Mouse (Mus musculus): ENCODE data around the gene Ogfod3. TPM values are rescaled to one million over a fixed set of nuclear protein-coding genes. Genes with fewer than 3 reads are reported as not detected.

Ogfod3 gene
- polyA plus RNA-seq (2016; fragmentation: Nextera tagmentation; extraction: Ambion mirVana) = 23.8 and 25.9 TPM in 2 replicates

DNA sequence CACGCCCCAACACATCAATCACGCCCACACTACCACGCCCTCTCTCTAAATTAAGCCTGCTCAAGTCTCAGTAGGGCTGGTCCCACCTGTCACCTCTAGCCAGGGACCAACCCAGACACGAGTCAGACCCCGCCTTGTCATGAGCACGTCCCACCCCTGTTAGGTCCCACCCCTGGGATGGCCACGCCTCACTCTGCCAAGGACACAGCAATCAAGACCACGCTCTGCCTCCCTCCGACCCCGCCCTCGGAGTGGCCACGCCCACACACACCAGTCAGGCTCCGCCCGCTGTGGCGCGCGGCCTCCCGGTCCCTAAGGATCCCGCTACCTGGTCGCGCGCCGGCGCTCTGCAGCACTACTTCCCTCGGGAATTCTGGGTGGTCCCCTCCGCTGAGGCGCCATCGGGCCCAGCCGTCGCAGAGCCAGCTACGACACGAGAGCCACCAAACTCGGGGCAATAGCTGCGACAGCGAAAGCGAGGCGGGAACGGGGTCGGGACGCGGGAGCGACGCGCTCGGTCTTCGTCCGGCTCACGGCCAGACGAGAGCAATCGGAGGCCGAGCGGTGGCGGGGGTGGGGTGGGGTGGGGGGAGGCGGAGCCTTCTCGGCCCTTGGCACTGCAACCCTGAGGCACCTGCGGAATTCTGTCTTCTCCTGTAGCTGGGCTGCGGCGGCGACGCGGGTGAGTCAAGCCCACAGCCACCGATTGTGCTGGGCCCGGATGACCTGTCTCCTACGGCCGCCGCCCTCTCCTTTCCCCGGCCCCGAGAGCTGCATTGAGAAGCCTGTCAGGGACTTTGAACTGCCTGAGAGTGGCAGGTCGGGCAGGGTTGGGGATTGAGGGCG, at the start of gene Ogfod3, which contains the start of gene Hexdc:
Ogfod3 (minus strand) TSS at position 551 of the 846 bp plus-strand sequence.
Hexdc (plus strand) TSS at position 273 of the 846 bp plus-strand sequence.
- Histone ChIP-seq H3K27me3 (ENCODE audit: low read depth, poor library complexity, severe bottlenecking) (no peaks in the 10 kb centered on the region), H3K9me3 (replicated peaks) (no peaks in the 10 kb centered on the region), H3K4me3 (peak within 1 kb of the TSS; percentile 83), H3K4me1 (peaks cover 19% of the 10 kb centered on the region), H3K36me3 (peaks cover 19% of the 10 kb centered on the region), H3K27ac (replicated peaks) (peak within 1 kb of the TSS; percentile 93)
- WGBS = under 1% methylated on average over 70 of the region's 70 CpGs
- peak; percentile 97 for DNase-seq (ENCODE audit: low spot score)

DNA sequence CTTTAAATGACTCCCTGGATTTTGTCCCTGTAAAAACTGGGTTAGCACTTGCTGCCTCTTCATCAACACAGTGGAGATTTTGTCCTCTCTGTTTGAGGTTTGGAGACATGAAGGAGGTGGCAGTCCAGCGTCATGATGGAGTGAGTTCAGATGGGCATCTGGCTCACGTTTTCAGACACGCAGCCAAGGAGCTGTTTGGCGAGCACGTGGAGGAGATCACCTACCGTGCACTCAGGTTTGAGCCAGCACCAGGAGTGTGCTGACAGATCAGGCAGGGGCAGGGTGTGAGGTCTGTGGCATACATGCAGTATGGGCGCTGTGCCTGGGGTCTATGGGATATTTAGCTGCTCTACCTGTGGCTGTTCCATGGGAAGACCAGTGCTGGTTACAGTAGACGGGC, 45.7 kb upstream of the Ogfod3 start:
- Histone ChIP-seq H3K4me1 (no peaks in the 10 kb centered on the region), H3K9me3 (replicated peaks) (no peaks in the 10 kb centered on the region), H3K27ac (replicated peaks) (no peak overlapping the region), H3K36me3 (peaks cover 98% of the 10 kb centered on the region), H3K27me3 (ENCODE audit: low read depth, poor library complexity, severe bottlenecking) (no peaks in the 10 kb centered on the region), H3K4me3 (no peak overlapping the region)
- WGBS = 92% methylated on average over 8 of the region's 8 CpGs
- no peak for DNase-seq (ENCODE audit: low spot score)

DNA sequence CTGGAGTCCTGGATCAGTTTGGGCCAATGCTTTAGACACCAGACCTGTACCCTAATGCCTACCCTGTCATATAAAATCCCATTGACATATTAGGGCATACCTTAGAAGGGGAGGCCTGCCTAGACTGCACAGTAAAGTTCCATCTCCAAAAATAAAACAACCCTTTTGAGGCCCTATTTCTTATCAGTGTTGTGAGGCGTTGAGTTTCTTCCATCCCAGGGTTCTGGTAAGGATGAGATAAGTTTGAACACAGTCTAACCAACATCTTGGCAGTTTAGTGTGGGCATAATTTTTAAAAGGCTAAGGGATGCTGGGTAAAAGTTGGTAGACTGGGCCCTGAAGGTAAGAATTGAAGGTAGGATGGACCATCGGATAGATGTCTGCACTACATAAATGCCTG, 35.2 kb upstream of the Ogfod3 start:
- DNase-seq (ENCODE audit: low spot score) = no peak
- Histone ChIP-seq H3K27ac (replicated peaks) (no peak overlapping the region), H3K36me3 (peaks cover 58% of the 10 kb centered on the region), H3K4me1 (peaks cover 31% of the 10 kb centered on the region), H3K9me3 (replicated peaks) (no peaks in the 10 kb centered on the region), H3K27me3 (ENCODE audit: low read depth, poor library complexity, severe bottlenecking) (no peaks in the 10 kb centered on the region), H3K4me3 (no peak overlapping the region)
- WGBS = 94% methylated on average over 2 of the region's 2 CpGs

DNA sequence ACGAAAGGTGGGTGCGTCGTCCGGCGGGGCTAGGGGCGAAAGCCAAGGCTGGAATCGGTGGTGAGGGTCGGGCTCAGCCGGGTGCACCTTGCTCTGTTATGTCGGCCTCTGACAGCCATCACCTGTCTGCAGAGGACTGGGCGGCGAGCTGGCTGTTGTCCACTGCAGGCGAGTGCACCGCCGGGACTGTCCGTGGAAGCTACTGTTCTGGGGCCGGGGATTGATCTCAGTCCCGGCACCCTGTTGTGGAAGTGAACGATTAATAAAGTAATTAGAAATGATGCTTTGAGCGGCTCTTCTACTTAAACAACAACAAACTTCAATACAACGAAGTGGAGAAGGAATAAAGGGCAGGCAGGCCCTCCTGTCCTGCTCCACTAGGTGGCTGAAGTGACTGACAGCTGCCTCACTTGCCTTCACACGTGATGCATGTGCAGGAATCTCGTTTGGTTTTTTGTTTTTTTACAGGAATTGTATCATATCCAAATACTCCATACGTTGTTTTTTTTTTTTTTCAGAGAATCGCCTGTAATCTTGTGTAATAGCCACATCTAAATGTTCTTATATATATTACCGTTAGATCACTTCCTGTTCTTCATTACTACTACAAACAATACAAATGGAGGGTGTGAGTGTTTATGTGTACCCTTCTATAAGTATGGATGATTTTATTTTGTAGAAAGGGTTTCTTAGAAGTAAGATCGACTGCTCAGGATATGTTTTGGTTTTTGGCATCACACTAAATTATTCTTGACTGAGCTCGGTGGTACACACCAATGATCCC, 33.0 kb upstream of the Ogfod3 start:
- H3K36me3 ChIP-seq = peaks cover 38% of the 10 kb centered on the region
- WGBS = 7% methylated on average over 28 of the region's 28 CpGs
- H3K27ac ChIP-seq (replicated peaks) = peak overlapping the region; percentile 98
- peaks cover 31% of the 10 kb centered on the region for H3K4me1 ChIP-seq
- peak overlapping the region; percentile 80 for H3K4me3 ChIP-seq
- no peaks in the 10 kb centered on the region for H3K27me3 ChIP-seq (ENCODE audit: low read depth, poor library complexity, severe bottlenecking)
- no peaks in the 10 kb centered on the region for H3K9me3 ChIP-seq (replicated peaks)
- no peak for DNase-seq (ENCODE audit: low spot score)

DNA sequence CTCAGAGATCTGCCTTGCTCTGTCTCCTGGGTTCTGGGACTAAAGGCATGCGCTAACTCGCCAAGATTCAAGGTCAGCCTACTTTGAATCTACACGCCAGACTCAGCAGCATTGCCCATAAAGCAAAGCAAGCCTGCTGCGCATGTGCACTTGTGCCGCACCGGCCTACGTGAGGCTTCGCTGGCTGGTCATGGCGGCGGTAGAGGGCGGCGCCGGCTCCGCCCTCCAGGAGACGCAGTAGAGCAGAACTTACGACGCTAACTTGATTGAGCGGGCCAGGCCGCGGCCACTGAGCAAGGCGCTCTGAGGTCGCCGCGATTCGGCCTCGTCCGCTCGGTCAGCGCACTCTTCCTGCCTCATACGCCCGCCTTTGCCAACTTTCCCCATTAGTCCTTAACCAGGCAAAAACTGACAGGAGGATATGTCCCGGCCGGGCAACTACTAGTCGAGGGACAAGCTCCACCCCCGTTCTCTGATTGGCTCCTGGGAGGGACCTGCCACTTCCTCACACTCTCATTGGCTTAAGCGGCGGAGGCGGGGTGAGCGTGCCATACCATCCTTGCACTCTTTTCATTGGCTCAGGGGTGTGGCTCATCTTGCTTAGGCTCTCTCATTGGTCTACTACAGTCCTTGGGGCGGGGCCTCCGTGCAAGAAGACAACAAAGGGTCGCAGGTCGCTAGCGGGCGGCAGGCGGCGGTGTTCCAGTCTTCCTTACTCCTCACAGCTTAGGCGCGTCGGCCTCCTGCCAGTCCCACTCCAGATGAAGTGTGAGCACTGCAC, 32.2 kb upstream of the Ogfod3 start, which contains the start of gene Narf:
Narf (plus strand) TSS at position 690 of the 781 bp plus-strand sequence.
- Histone ChIP-seq H3K9me3 (replicated peaks) (no peaks in the 10 kb centered on the region), H3K4me1 (peaks cover 32% of the 10 kb centered on the region), H3K27ac (replicated peaks) (peak within 1 kb of the TSS; percentile 98), H3K36me3 (peaks cover 30% of the 10 kb centered on the region), H3K4me3 (peak within 1 kb of the TSS; percentile 80), H3K27me3 (ENCODE audit: low read depth, poor library complexity, severe bottlenecking) (no peaks in the 10 kb centered on the region)
- DNase-seq (ENCODE audit: low spot score) = peak; percentile 99
- WGBS = under 1% methylated on average over 50 of the region's 50 CpGs

DNA sequence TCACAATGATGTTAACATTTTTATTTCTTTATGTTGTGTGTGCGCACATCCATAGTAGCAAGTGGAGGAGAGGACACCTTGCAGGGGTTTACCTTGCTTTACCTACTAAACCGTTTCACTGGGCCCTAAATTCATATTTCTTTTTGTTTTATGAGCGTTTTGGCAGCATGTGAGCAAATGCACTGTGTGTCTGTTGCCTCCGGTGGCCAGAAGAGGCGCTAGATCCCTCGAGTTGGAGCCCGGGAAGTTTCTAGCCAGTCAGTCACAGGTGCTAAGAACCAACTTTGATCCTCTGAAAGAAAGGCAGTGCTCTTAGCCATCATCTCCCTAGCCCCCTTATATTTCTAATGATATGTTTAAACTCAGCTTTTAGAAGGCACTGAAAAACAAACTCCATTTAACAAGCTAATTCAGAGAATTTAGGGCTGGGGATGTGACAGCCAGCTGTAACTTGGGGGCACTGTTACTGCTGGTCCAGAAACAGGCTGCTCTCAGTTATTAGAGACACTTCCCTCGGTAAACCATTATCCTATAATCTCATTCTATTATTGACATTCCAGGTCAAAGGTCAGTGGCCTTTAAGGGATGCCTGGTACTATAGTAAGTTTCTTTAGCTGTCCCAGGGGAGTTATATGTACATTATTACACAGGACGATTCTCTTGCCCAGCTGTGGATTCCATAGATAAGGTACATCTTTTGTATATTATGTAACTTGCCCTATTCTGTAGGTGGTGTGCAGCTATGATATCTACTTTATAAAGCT, 31.1 kb upstream of the Ogfod3 start:
- DNase-seq (ENCODE audit: low spot score) = peak; percentile 43
- peak overlapping the region; percentile 80; the same call in 1 of the 2 replicates for H3K4me3 ChIP-seq
- WGBS = 29% methylated on average over 9 of the region's 9 CpGs
- H3K36me3 ChIP-seq = peaks cover 21% of the 10 kb centered on the region
- H3K9me3 ChIP-seq (replicated peaks) = no peaks in the 10 kb centered on the region
- H3K27me3 ChIP-seq (ENCODE audit: low read depth, poor library complexity, severe bottlenecking) = no peaks in the 10 kb centered on the region
- peak overlapping the region; percentile 98 for H3K27ac ChIP-seq (replicated peaks)
- H3K4me1 ChIP-seq = peaks cover 35% of the 10 kb centered on the region

DNA sequence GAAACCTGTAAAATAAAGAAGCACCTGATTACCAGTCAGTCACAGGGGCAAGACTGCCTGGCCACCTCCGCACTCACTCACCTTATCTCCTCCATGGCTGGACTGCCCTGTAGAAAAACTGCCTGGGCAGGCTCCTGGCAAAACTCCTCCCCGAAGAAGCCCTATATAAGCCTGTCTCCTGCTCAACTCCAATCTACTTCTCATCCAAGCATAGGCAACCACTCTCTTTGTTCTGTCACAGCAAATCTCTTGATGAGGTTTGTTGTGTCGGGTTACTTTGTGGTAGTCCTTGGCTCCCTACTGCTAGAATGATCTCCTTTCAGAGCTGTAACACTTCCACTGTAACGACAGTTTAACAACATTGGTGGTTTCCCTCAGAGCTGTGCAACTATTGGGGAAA, 28.2 kb upstream of the Ogfod3 start:
- H3K27ac ChIP-seq (replicated peaks) = no peak overlapping the region
- H3K27me3 ChIP-seq (ENCODE audit: low read depth, poor library complexity, severe bottlenecking) = no peaks in the 10 kb centered on the region
- no peaks in the 10 kb centered on the region for H3K9me3 ChIP-seq (replicated peaks)
- H3K36me3 ChIP-seq = no peaks in the 10 kb centered on the region
- no peak for DNase-seq (ENCODE audit: low spot score)
- H3K4me1 ChIP-seq = peaks cover 39% of the 10 kb centered on the region
- H3K4me3 ChIP-seq = no peak overlapping the region
- WGBS = 32% methylated on average over 4 of the region's 4 CpGs

DNA sequence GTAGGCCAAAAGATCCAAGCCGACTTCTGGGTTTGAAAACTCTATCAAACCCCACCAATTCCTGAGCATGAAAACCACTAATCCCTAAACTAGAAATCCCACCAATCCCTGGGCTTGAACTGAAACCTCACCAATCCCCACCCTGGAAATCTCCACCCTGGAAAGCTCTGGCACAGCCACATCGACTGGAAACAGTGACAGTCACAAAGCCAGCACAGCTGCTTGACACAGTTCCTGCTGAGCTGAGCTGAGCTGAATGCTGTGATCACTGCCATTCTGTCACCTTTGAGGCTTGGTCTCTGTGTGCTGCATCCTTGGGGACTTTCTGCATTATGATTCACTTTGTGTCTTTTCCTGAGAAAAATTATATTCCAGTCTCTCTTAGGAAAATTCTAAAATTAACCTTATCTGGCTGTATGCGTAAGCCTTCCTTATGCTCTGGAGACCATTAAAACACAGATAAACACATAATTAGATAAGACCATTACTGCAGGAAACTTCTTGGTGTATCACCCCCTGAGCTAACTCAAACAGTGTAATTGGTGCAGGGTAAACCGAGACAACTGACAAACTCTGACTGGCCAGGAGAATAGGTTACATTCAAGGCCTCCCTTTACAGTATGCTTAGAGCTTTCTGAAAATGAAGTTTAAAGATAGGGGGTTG, 27.2 kb upstream of the Ogfod3 start:
- H3K4me1 ChIP-seq = peaks cover 43% of the 10 kb centered on the region
- WGBS = 55% methylated on average over 4 of the region's 4 CpGs
- H3K4me3 ChIP-seq = no peak overlapping the region
- H3K9me3 ChIP-seq (replicated peaks) = no peaks in the 10 kb centered on the region
- peaks cover 9% of the 10 kb centered on the region for H3K36me3 ChIP-seq
- DNase-seq (ENCODE audit: low spot score) = no peak
- H3K27me3 ChIP-seq (ENCODE audit: low read depth, poor library complexity, severe bottlenecking) = no peaks in the 10 kb centered on the region
- H3K27ac ChIP-seq (replicated peaks) = no peak overlapping the region

DNA sequence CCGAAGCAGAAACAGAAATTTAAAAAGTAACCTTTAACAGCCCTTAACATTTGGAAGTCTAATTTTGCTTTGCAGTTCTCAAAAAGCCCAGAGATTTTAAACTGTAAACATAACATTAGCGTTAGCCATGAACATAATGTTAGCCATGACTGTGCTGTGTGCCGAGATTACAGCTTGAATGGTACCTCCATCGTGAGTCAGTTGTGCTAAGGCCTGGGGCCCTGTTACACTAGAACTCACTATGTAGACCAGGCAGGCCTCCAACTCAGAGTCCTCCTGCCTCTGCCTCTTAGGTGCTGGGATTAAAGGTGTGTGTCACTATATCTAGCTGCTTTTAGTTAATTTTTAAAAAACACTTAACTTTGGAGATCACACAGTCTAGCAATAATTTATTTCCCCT, 26.7 kb upstream of the Ogfod3 start:
- Histone ChIP-seq H3K9me3 (replicated peaks) (no peaks in the 10 kb centered on the region), H3K27ac (replicated peaks) (no peak overlapping the region), H3K27me3 (ENCODE audit: low read depth, poor library complexity, severe bottlenecking) (no peaks in the 10 kb centered on the region), H3K36me3 (peaks cover 15% of the 10 kb centered on the region), H3K4me1 (peaks cover 40% of the 10 kb centered on the region), H3K4me3 (no peak overlapping the region)
- WGBS = 80% methylated on average over 4 of the region's 4 CpGs
- no peak for DNase-seq (ENCODE audit: low spot score)

DNA sequence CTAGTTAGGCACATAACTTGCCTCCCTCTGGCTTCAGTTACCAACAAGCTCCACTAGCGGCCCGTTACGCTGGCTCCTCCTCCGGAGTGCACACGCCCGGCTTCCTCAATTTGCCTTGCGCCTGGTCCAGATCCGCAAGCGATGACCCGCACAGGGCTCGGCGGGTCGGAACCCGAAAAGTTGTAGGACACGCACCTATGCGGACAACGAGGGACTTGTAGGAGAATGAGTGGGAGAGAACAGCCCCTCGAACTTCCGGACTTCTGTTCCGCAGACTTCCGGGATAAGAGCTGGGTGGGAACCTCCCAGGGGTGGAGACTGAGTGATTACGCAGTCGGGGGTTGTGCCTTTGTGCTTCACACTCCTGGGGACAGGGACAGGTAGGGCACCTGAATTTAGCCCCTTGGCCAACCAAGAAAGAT, 24.5 kb upstream of the Ogfod3 start, which contains the start of gene Cybc1:
Cybc1 (minus strand) TSS at position 305 of the 422 bp plus-strand sequence.
- WGBS = under 1% methylated on average over 23 of the region's 23 CpGs
- no peaks in the 10 kb centered on the region for H3K27me3 ChIP-seq (ENCODE audit: low read depth, poor library complexity, severe bottlenecking)
- DNase-seq (ENCODE audit: low spot score) = peak; percentile 74
- H3K4me1 ChIP-seq = peaks cover 31% of the 10 kb centered on the region
- peak within 1 kb of the TSS; percentile 85 for H3K27ac ChIP-seq (replicated peaks)
- H3K9me3 ChIP-seq (replicated peaks) = no peaks in the 10 kb centered on the region
- H3K4me3 ChIP-seq = peak within 1 kb of the TSS; percentile 78
- H3K36me3 ChIP-seq = peaks cover 36% of the 10 kb centered on the region

Data from midbrain, embryonic 10.5 days (tissue).